In genomic region chr3:144747706-144748105, GRCm38 (mm10) we compare ENCODE assay signal across 11 mouse cellular contexts. TPM values are rescaled to one million over a fixed set of nuclear protein-coding genes. Genes with fewer than 3 reads are reported as not detected.
A peak's percentile ranks its signal among the peaks of the same experiment; 100 is the strongest.
DNase-seq lines count a peak whose midpoint lies in the region; ATAC-seq and TF ChIP-seq lines count a peak whose summit lies in the region.
"Not testable (repeated sequence)": the region's sequence is repeated elsewhere in the genome, so short reads cannot be mapped to it uniquely, and the experiment has no call there.
"Had no signal": no experiment of that assay in that cellular context is flagged by ENCODE, and none has a peak within 500 bp of the region (broad histone marks: within the 10 kb centered on the region; RNA-seq: fewer than 3 reads in every experiment).

No protein-coding gene starts in this region.

- not testable (repeated sequence) for TF ChIP-seq POLR2A in brain, embryonic 14.5 days (IDR thresholded peaks at IDR 0.05; ENCODE audit: borderline replicate concordance, extremely low read depth, insufficient read depth, insufficient read length, poor library complexity, severe bottlenecking)

- peak; percentile 73 for ATAC-seq in forebrain, embryonic 15.5 days (replicated peaks)
- peak; percentile 77 for ATAC-seq in frontal cortex, adult (ENCODE audit: low TSS enrichment)
- ATAC-seq in lung, embryonic 14.5 days (ENCODE audit: insufficient read depth) = not testable (repeated sequence)
- ATAC-seq in midbrain, embryonic 13.5 days = peak; percentile 56
- peak; percentile 81 for ATAC-seq in midbrain, embryonic 16.5 days
- 0 out of 2 replicates have a peak, but pooled peaks have one; percentile 24 for ATAC-seq in neural tube, embryonic 14.5 days (ENCODE audit: low read depth)

- not testable (repeated sequence) for H3K27ac ChIP-seq in forebrain, embryonic 15.5 days (replicated peaks); lung, embryonic 14.5 days (ENCODE audit: low read depth); midbrain, embryonic 13.5 days; midbrain, embryonic 16.5 days (ENCODE audit: low read length); neural tube, embryonic 14.5 days (ENCODE audit: low read depth, low read length)

- 6% methylated on average over 3 of the region's 3 CpGs for WGBS in forebrain, embryonic 15.5 days
- WGBS in lung, embryonic 14.5 days = 12% methylated on average over 3 of the region's 3 CpGs
- WGBS in midbrain, embryonic 13.5 days = 23% methylated on average over 3 of the region's 3 CpGs
- 8% methylated on average over 3 of the region's 3 CpGs for WGBS in midbrain, embryonic 16.5 days
- 18% methylated on average over 3 of the region's 3 CpGs for WGBS in neural tube, embryonic 14.5 days

- not testable (repeated sequence) for H3K27me3 ChIP-seq in forebrain, embryonic 15.5 days; lung, embryonic 14.5 days (ENCODE audit: insufficient read depth, low read length); midbrain, embryonic 13.5 days; midbrain, embryonic 16.5 days (ENCODE audit: control insufficient read depth, insufficient read depth, low read depth, low read length); neural tube, embryonic 14.5 days (ENCODE audit: control insufficient read depth, insufficient read depth, low read length)

- not testable (repeated sequence) for H3K4me2 ChIP-seq in forebrain, embryonic 15.5 days (replicated peaks); lung, embryonic 14.5 days; midbrain, embryonic 13.5 days (replicated peaks); midbrain, embryonic 16.5 days (ENCODE audit: low read length); neural tube, embryonic 14.5 days (ENCODE audit: low read depth, low read length)

- H3K36me3 ChIP-seq in forebrain, embryonic 15.5 days; lung, embryonic 14.5 days (ENCODE audit: insufficient read depth); midbrain, embryonic 13.5 days; midbrain, embryonic 16.5 days (ENCODE audit: control insufficient read depth, insufficient read depth, low read length); neural tube, embryonic 14.5 days (ENCODE audit: control insufficient read depth, insufficient read depth, low read length): not testable (repeated sequence)

- not testable (repeated sequence) for TF ChIP-seq CTCF in brain, embryonic 14.5 days (IDR thresholded peaks at IDR 0.05; ENCODE audit: borderline replicate concordance, extremely low read depth, insufficient read depth, insufficient read length); lung, embryonic 14.5 days (IDR thresholded peaks at IDR 0.05; ENCODE audit: low read depth)

- H3K4me1 ChIP-seq in forebrain, embryonic 15.5 days; lung, embryonic 14.5 days (ENCODE audit: insufficient read depth); midbrain, embryonic 13.5 days (replicated peaks); midbrain, embryonic 16.5 days (ENCODE audit: control insufficient read depth, insufficient read depth, low read length); neural tube, embryonic 14.5 days (ENCODE audit: control insufficient read depth, insufficient read depth, low read length): not testable (repeated sequence)

- not testable (repeated sequence) for H3K9me3 ChIP-seq in forebrain, embryonic 15.5 days; lung, embryonic 14.5 days (ENCODE audit: low read depth, low read length); midbrain, embryonic 13.5 days; midbrain, embryonic 16.5 days (replicated peaks; ENCODE audit: control insufficient read depth, low read length, poor library complexity, severe bottlenecking); neural tube, embryonic 14.5 days (ENCODE audit: control insufficient read depth, low read length)

- H3K4me3 ChIP-seq in forebrain, embryonic 15.5 days; lung, embryonic 14.5 days (ENCODE audit: low read depth, low read length); midbrain, embryonic 13.5 days (replicated peaks); midbrain, embryonic 16.5 days (ENCODE audit: low read depth, low read length); neural tube, embryonic 14.5 days (ENCODE audit: low read depth, low read length): not testable (repeated sequence)

- peak; percentile 54 for DNase-seq in brain, embryonic 14.5 days (ENCODE audit: low read depth)
- peak; percentile 17 for DNase-seq in lung, embryonic 14.5 days

- H3K9ac ChIP-seq in forebrain, embryonic 15.5 days (replicated peaks); lung, embryonic 14.5 days; midbrain, embryonic 13.5 days (replicated peaks); midbrain, embryonic 16.5 days (ENCODE audit: low read depth, low read length); neural tube, embryonic 14.5 days (replicated peaks; ENCODE audit: low read depth, low read length): not testable (repeated sequence)

RNA-seq across cellular contexts. Expression of gene Clca3a1, which starts 13.1 kb away (rescaled TPM):
- 0.34 and 0.54 TPM in 2 replicates for polyA plus RNA-seq in brain, embryonic 14.5 days (2012; rRNA removed)
- 0.34 and 0.59 TPM in 2 replicates for polyA plus RNA-seq in forebrain, embryonic 15.5 days (2015; fragmentation: Nextera tagmentation; extraction: Ambion mirVana)
- 2.8 and 4.0 TPM in 2 replicates for polyA plus RNA-seq in lung, embryonic 14.5 days (2014; fragmentation: Nextera tagmentation; extraction: Ambion mirVana)
- polyA plus RNA-seq in midbrain, embryonic 13.5 days (2015; fragmentation: Nextera tagmentation; extraction: Ambion mirVana) = 0.17 and 0.19 TPM in 2 replicates
- 0.78 and 0.98 TPM in 2 replicates for polyA plus RNA-seq in midbrain, embryonic 16.5 days (2015; fragmentation: Nextera tagmentation; extraction: Ambion mirVana)
- 0.35 and 0.85 TPM in 2 replicates for polyA plus RNA-seq in neural tube, embryonic 14.5 days (2014; fragmentation: Nextera tagmentation; extraction: Ambion mirVana)
- polyA plus RNA-seq: embryonic facial prominence, embryonic 10.5 days; erythroblast, embryonic 14.5 days; hindbrain, embryonic 10.5 days; inflammation-experienced regulatory T-cells, adult 6 months had no signal

RNA-seq across cellular contexts. Expression of gene Sh3glb1, which starts 27.6 kb away (rescaled TPM):
- 22.3 and 49.9 TPM in 2 replicates for polyA plus RNA-seq in brain, embryonic 14.5 days (2012; rRNA removed)
- 92.1 and 96.7 TPM in 2 replicates for polyA plus RNA-seq in forebrain, embryonic 15.5 days (2015; fragmentation: Nextera tagmentation; extraction: Ambion mirVana)
- 104 TPM in 2 replicates for polyA plus RNA-seq in lung, embryonic 14.5 days (2014; fragmentation: Nextera tagmentation; extraction: Ambion mirVana)
- 98.1 and 99.6 TPM in 2 replicates for polyA plus RNA-seq in midbrain, embryonic 13.5 days (2015; fragmentation: Nextera tagmentation; extraction: Ambion mirVana)
- polyA plus RNA-seq in midbrain, embryonic 16.5 days (2015; fragmentation: Nextera tagmentation; extraction: Ambion mirVana) = 117 and 118 TPM in 2 replicates
- 122 and 125 TPM in 2 replicates for polyA plus RNA-seq in neural tube, embryonic 14.5 days (2014; fragmentation: Nextera tagmentation; extraction: Ambion mirVana)
